Mouse (Mus musculus) bone marrow macrophage, adult 2 months (primary cell): ENCODE data around the gene Matn4. TPM values are rescaled to one million over a fixed set of nuclear protein-coding genes. Genes with fewer than 3 reads are reported as not detected.

Experiments
- H3K27ac ChIP-seq: 2 replicates; pipeline ENCODE4 v1.5.1; 2012; ENCODE audit warnings: low read depth, low read length; ENCODE audit not compliant: insufficient read depth
- H3K4me1 ChIP-seq: 2 replicates; pipeline ENCODE4 v1.6.1; 2012; ENCODE audit warnings: low read length; ENCODE audit not compliant: control insufficient read depth, insufficient read depth
- H3K4me3 ChIP-seq: 2 replicates; pipeline ENCODE4 v1.5.1; 2012; ENCODE audit warnings: mild to moderate bottlenecking, low read length, moderate library complexity; ENCODE audit not compliant: insufficient read depth
- CTCF ChIP-seq: IDR thresholded peaks from 2 replicates; pipeline ENCODE4 v1.5.1; 2012; ENCODE audit warnings: low read depth, mild to moderate bottlenecking, low read length, moderate library complexity
- POLR2A ChIP-seq: IDR thresholded peaks from 2 replicates; pipeline ENCODE4 v1.6.1; 2012; ENCODE audit warnings: mild to moderate bottlenecking, low read depth, low read length, borderline replicate concordance
- polyA plus RNA-seq: library from polyadenylated mRNA; stranded (reverse); fragments of >200 nt; gene quantifications from 2 replicates; pipeline ENCODE4 v1.2.4, GENCODE M21; 2012; ENCODE audit not compliant: missing spikeins, insufficient read depth, insufficient read length

Gene Matn4
- polyA plus RNA-seq, 1 experiment: not detected

- no peak overlapping the region for H3K27ac ChIP-seq
- no peak overlapping the region for H3K4me3 ChIP-seq
- H3K4me1 ChIP-seq: peaks cover 22% of the 10 kb centered on the region
- TF ChIP-seq CTCF: no peak
Measured at GRCm38 (mm10) chr2:164429881-164430615, 25.1 kb upstream of the Matn4 start.

GRCm38 (mm10) chr2:164428451-164428850, 23.5 kb upstream of the Matn4 start:
- peaks cover 6% of the 10 kb centered on the region for H3K4me1 ChIP-seq
- H3K4me3 ChIP-seq: no peak overlapping the region
- TF ChIP-seq POLR2A (no peak), CTCF (no peak)
- no peak overlapping the region for H3K27ac ChIP-seq

DNA sequence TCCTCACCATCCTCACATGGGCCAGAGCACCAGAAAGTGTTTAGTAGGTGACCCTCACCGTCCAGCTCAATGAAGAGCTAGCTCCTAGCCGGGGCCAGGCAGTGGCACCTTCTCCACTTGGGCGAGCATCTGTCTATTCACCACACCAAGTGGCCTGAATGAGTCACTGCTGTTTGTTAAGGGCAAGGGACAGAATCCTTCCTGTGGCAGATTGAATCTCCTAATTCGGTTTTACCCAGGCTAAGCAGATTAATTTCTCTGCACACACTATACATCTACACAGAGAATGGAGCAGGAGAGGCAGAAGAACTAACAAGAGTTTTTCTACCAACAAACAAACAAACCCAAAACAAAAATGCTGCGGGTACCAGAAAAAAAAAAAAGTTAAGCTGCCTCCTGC, 22.0 kb upstream of the Matn4 start:
- H3K4me1 ChIP-seq: no peaks in the 10 kb centered on the region
- no peak overlapping the region for H3K4me3 ChIP-seq
- TF ChIP-seq CTCF: no peak
- H3K27ac ChIP-seq: no peak overlapping the region

GRCm38 (mm10) chr2:164426121-164426520, 21.2 kb upstream of the Matn4 start:
- no peak for TF ChIP-seq CTCF

GRCm38 (mm10) chr2:164425401-164425800, 20.4 kb upstream of the Matn4 start:
- H3K27ac ChIP-seq: no peak overlapping the region
- TF ChIP-seq POLR2A (no peak), CTCF (no peak)
- H3K4me1 ChIP-seq: no peaks in the 10 kb centered on the region
- no peak overlapping the region for H3K4me3 ChIP-seq

More at GRCm38 (mm10) chr2:164426121-164426520, 21.2 kb upstream of the Matn4 start:
- Histone ChIP-seq H3K4me3 (no peak overlapping the region), H3K4me1 (no peaks in the 10 kb centered on the region), H3K27ac (no peak overlapping the region)

DNA sequence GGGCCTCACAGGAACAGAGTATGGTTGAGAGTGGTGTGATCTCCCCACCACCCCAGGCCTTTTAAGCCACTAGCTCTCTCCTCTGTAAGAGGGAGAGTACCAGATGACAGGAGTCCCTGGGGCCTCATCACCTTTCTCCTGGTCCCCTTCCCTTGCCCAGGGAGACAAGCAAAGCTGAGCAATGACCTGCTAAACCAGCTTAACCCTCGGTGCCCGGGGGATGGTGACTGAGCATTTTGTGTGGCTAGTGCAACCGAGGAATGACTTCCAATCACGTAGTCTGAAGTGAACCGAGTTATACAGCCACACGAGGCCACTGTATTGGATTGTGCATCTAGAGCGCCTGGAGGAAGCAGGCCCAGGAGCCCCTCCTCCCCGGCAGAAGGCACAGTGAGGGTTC, 19.4 kb upstream of the Matn4 start:
- no peak for TF ChIP-seq CTCF
- TF ChIP-seq POLR2A: no peak
- H3K27ac ChIP-seq: no peak overlapping the region
- no peak overlapping the region for H3K4me3 ChIP-seq

GRCm38 (mm10) chr2:164423464-164423863, 18.5 kb upstream of the Matn4 start:
- Histone ChIP-seq H3K27ac (no peak overlapping the region), H3K4me1 (no peaks in the 10 kb centered on the region), H3K4me3 (no peak overlapping the region)
- no peak for TF ChIP-seq POLR2A
- TF ChIP-seq CTCF: no peak

More for the DNA sequence above, 19.4 kb upstream of the Matn4 start:
- H3K4me1 ChIP-seq: no peaks in the 10 kb centered on the region

- Histone ChIP-seq H3K4me3 (no peak overlapping the region), H3K27ac (no peak overlapping the region), H3K4me1 (peaks cover under 1% of the 10 kb centered on the region; the same call in 1 of the 2 replicates)
- TF ChIP-seq POLR2A: no peak
- TF ChIP-seq CTCF: no peak
Measured at GRCm38 (mm10) chr2:164422675-164423393, 17.9 kb upstream of the Matn4 start.

- Histone ChIP-seq H3K27ac (no peak overlapping the region), H3K4me3 (no peak overlapping the region), H3K4me1 (peaks cover 5% of the 10 kb centered on the region)
- TF ChIP-seq CTCF: no peak
- TF ChIP-seq POLR2A: no peak
Measured at GRCm38 (mm10) chr2:164421979-164422378, 17.0 kb upstream of the Matn4 start.

DNA sequence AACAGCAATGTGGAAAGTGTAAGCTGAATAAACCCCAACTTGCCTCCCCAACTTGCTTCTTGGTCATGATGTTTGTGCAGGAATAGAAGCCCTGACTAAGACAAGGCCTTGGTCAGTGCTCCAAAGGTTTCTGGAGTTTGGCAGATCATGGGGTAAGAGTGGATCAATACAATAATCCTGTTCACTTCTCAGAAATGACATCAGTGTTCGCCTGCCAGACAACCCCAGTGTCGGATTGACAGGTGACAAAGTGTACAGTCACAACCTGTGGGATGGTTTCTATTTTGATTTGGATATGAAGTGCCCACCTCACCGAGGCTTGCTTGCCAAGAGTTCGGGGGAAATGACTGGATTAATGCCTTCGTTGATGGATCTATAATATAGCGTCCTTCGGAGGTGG, 16.3 kb upstream of the Matn4 start:
- H3K27ac ChIP-seq: no peak overlapping the region
- TF ChIP-seq CTCF: no peak
- TF ChIP-seq POLR2A: no peak
- H3K4me1 ChIP-seq: peaks cover 5% of the 10 kb centered on the region
- no peak overlapping the region for H3K4me3 ChIP-seq

- Histone ChIP-seq H3K27ac (no peak overlapping the region), H3K4me3 (no peak overlapping the region), H3K4me1 (peaks cover 5% of the 10 kb centered on the region)
- TF ChIP-seq CTCF (no peak), POLR2A (no peak)
Measured at GRCm38 (mm10) chr2:164419489-164419888, 14.5 kb upstream of the Matn4 start.
